Mouse (Mus musculus): ENCODE measurements around the gene Mbnl3. TPM values are rescaled to one million over a fixed set of nuclear protein-coding genes. Genes with fewer than 3 reads are reported as not detected.

Mbnl3 gene
- 10 to 100 TPM; 34.5 to 43.4 TPM for polyA plus RNA-seq (2017; shearing (Covaris generic))

DNA sequence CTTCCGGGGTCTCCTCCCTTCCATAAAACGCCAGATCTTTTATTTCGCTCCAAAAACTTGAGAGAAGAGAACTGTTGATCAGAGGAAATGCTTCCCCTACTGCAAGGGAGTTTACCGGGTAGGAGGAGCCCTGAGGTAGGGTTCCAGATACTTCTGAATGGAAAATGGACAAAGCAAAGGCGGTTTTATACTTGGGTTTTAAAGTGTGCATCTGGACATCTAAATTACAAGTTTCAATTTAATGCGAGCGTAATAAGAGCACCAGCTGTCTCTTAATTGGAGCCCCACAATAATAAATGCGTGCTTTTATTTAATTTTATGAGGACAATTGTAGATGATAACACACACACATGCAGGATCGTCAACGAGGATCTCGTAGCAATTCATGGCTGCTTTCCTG lies at the start of gene Mbnl3:
TSS of gene Mbnl3 (minus strand) at position 101 of the 400 bp plus-strand sequence.
- ATAC-seq = no peak

DNA sequence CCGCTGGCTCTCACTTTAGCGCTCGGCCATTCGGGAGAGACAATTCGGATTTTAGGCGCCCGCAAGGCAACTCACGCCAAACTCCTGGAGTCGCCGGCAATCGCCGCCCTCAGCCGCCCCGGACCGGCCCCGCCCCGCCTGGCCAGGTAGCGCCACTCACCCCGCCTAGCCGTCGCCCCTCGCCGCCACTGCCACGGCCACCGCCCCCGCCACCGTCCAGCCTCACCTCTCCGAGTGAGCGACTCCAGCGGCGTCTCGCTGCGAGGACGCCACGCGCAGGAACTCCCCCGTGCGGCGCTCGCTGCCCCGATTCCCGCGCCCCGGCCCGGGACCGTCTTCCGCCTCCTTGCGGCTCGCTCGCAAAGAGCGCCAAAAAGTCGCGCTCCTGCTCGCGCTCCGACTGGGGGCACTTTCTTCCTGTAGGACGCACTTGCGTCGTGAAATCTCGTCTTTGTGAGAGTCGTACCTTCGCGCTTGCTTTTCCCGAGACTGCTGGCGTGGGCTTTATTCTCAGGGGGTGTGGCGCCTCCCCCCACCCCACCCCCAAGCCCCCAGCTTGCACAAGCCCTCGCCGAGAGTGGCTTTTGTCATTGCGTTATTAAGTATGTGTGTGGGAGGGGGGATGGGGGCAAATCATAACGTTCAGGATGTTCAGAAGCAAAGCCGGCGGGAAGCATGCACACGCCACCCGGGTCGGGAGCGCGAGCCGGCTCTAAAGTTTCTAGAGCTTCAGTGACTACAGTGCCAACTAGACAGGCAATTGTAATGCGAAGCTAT lies 596 bp downstream of the Mbnl3 start:
- peak; percentile 50 for ATAC-seq

DNA sequence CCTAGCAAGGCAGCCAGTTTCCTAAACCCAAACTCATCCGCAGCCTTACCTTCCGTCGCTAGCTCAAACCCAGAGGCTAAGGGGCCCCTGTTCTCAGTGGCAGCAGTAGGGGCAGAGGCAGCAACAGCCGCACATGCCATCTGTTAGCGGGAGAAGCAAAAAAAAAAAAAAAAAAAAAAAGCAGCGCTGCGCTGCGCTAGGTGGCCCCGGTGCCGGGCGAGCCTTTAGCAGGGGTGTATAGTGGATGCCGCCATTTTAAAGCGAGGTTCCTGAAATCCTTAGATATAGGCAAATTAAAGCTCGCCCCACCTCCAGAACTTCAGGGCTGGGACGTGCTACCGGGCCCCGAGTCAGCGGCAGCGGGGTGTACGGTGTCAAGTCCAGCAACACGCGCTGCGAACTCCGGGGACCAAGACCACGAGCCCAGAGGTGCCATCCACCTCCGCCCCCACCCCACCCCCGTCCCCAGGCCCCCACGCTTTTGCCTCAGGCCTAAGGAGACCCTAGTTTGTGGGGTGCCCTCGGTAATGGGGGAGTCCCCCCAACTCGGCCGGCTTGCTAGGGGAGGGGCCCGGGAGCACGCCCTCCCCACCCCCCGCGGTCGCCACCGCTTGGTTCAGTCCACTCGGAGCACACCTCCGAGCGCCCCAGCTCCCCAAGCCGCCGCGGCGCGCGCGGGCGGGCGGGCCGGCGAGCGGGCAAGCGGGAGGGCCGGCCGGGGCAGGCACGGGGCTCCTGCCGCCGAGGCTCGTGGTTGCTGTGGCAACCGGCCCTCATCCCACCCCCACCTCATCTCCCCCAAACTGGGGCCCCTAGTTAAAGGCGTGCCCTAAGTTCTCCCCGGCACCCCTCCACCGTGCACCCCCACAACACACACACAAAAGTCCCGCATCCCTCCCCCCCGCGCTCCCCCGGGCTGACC lies 1.4 kb downstream of the Mbnl3 start:
- peak; percentile 68 for ATAC-seq

DNA sequence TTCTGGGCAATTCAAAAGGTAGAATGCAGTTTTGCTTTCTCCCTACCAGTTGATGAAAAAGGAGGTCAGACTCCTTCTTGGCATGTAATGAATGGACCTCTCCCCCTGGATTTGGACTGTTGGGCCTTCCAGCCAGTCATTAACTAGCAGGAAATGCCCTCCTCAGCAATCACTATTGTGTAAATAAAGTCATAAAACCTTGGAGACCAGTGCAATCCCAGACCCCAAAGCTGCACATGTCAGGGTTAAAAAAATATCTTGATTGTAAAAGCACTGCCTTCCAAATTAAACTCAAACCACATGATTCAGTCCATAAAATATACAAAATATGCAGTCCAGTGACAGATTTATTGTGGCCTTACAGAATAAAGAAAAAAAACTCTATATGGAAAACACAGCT lies 9.3 kb downstream of the Mbnl3 start:
- ATAC-seq = no peak

DNA sequence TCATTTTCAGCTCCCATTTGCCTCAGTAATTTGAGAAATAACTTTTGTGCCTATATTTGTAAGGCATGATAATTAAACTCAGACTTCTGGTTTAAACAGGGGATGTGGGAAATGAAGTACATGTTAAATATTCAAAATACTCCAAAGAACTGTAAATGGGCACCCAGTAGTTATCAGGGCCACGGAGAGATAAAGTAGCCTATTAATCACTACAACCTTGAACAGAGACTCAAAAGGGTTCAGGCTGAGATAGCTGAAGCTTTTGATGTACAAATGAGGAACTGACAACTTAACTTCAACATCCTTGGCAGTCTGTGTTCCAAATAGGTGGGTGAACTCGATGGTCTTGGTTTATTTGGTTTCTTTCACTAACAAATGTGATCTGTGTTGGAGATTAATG lies 34.4 kb downstream of the Mbnl3 start:
- no peak for ATAC-seq

DNA sequence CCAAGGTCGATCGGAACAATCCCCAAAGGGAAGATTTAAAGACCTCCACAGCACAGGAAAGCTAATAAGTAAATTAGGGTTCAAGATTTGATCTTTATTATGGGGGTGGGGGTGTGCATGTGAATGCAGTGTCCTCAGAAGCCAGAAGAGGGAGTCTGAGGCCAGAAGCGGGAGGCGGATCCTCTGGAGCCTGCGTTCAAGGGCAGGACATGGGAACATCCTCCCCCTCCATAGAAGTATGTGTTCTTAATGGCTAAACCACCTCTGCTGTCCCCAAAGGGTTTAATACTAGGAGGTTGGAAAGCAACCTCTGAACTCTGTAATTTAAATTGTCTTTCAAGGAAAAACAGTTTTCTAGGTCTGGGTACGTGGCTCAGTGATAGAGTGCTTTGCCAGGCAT lies 34.9 kb downstream of the Mbnl3 start:
- ATAC-seq = no peak

DNA sequence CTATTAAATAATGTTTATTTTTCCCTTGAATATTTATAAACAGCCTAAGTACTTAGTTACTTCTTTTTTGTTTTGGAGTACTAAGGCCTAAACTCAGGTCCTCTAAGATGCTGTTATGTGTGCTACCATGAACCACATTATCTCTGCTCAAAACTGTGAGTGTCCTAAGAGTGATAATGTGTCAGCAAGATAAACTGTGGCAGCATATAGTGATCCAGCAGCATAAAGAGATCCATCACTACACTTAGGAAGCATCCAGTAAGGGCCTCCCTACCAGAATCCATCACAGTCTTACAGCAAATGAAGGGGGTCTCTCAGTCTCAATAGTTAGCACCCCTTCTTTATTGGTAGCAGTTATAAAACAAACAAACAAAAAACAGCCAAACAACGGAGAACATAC lies 35.9 kb downstream of the Mbnl3 start:
- no peak for ATAC-seq

DNA sequence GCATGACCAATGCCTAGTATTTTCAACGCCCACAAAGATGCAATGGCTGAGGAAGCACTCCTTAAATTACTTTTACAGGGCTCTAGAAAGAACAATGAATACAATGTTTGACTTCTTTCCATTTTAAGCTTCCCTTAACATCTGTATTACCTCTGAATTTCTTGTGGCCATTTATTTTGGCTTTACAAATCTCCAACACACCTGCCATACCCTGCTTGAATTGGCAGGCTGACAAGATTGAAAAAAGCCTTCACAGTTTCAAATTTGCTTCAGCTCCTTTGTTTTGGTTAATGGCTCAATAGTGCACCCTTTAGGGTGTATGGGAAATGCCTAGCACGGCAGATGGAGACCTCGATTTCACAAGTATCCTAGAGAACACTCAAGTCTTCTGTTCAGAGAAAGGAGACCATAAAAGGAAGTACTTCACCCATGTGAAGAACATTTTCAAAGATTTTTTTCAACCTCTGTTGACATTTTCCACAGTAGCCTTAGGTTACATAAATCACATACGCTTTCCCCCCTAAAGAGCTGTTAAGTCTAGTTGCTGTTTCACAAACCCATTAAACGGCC lies 36.8 kb downstream of the Mbnl3 start:
- ATAC-seq = no peak

DNA sequence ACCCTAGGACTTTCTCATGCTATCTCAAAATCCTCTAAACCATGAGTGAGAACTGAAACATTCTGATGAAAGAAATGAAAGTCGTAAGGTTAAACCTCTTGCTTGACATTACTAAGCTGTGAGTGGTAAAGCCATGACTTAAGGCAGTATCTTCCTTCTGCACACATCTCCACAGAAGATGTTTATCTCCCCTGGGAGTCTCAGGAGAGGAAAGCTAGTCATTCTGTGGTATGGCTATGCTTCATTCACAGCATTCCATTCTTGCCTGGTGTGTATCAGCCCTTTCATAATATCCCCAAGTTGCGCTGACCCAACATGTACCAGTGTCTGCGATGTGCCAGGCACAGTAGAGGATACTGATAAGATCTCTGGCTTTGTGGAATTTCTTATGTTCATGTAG lies 38.4 kb downstream of the Mbnl3 start:
- no peak for ATAC-seq

DNA sequence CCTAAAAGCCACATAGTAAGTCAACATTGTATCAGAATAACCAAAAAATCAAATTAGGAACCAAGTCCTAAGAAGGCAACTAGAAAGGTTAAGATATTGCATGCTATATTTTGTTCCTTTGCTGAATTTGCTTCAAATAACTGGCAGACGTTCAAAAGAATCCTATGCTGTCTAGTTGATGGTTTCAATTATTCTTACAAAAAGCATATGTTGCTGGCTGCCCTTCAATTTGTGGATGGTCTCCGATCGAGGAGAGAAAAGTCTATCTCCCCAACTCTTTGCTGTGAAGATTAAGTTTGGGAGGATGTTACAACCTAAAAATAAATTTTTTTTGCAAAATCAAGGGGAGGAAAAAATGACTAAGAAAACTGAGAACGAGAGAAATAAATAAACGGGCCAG lies 41.6 kb downstream of the Mbnl3 start:
- ATAC-seq = no peak

DNA sequence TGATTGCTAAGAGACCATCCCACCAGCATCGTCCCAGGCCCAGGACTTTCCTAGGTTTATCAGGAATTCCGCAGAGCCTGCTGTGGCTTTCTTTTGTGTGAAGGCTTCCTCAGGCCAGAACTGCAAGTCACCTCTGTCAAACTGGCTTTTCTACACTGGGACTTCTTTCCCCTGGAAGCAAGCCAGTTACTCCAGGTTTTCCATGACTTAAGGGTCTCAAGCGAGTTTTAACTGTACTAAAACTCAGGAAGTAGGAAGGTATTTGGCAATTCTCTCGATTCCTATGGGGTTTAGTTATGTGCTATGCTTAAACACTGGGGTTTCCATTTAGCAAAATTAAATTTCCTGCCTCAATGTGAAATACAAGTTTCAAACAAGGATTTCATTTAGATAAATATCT lies 57.9 kb downstream of the Mbnl3 start:
- no peak for ATAC-seq

DNA sequence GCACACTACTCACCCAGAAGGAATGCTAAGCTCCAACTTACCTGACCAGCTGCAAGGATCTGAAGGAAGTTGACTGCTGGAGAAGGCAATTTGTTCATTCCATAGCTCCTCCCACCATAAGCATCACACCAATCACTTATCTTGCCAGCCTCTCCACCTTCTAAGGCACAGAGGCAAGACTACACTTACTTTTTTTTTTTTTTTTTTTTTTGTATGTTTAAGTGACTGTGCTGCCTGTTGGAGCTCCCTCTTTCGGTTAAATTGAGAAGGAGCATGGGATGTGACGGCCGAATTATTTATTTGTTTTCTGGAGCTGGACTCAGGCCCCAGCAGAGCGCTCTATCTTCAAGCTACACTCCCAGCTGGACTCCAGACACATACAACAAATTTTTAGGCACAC lies 60.0 kb downstream of the Mbnl3 start:
- ATAC-seq = peak; percentile 67

DNA sequence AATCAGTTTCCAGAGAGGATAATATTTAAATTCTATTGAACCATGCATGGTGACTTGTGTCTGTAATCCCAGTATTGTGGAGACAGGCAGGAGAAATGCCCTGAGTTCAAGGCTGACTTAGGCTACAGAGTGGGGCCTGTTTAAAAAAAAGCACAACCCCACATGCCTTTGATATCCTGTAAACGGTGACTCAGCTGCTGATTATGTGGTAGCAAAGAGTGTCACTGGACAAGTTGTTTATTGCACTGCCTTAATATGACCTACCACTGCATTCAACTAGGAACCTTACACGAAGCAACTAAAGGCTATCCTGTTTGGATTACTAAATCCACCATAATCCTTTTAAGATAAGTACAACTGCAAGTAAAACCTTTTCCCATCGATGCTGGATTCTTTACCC lies 66.3 kb downstream of the Mbnl3 start:
- no peak for ATAC-seq

DNA sequence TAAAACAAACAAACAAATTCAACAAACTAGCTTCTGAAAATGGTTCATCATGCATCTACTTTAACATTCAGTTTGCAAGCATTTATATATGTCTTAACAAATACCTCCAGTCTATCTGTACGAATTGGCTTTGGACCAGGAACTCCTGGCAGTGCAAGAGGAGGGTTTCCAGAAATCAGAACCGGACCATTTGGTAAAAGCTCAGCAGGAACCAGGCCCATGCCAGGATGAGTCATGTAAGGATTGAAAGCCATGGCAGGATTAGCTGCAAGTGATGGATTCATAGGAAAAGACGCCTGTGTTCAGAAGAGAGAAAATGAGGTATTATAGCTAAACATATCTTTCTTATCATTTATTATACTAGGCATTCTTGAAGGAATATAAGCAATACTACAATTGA lies 75.0 kb downstream of the Mbnl3 start:
- ATAC-seq = no peak

DNA sequence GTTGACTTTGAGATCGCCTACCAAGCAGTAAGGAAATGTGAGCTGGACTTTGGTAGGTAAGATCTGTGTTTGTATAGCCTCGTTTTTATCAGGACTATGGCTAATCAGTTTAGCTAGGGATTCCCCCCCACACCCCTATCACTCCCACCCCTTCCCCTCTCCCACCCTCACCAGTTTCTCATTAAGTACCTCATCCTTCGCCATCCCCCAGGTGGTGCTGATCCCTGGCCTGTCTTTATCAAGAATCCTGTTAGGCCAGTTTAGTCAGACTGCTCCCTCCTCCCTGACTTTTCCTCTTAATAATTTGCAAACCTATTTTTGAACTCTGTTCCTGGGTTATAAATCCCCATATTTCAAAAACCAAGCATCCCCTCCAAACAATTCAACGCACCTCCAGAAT lies 103.6 kb downstream of the Mbnl3 start:
- ATAC-seq = no peak

DNA sequence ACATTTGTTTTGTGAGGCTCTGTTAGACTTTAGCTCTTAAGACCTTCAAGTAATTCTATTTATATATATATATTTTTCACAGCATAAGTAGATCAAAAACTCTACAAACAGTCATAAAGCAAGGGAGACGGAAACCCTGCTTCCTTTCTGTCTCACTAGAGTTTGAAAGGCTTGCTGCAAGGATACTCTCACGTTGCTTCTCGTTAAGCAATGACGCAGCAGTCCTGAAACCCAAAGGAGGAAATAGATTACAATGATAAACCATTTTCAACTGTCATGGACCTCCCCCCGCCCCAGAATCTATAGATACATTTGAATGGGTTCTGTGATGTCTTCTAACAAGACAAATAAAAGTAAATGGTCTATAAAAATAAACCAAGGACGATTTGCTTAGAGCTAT lies 121.4 kb downstream of the Mbnl3 start:
- ATAC-seq = peak; percentile 56

DNA sequence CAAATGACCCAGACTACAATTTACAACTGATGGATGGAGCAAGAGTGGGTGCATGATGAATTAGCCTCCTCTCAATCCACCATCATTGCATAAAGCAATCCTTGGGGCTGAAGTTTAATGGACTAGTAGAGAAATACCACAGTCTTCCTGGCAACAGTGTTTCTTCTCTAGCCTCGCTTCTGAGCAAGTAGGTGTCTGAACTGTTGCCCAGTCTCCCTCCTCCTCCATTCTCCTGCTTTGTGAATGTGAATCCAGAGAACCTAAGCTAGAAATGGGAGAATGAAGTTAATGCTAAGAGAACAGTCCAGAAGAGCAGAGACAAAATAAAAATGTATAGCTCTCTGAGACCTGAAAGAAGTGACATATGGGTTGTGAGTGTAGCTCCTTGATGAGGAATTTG lies 122.1 kb downstream of the Mbnl3 start:
- no peak for ATAC-seq

DNA sequence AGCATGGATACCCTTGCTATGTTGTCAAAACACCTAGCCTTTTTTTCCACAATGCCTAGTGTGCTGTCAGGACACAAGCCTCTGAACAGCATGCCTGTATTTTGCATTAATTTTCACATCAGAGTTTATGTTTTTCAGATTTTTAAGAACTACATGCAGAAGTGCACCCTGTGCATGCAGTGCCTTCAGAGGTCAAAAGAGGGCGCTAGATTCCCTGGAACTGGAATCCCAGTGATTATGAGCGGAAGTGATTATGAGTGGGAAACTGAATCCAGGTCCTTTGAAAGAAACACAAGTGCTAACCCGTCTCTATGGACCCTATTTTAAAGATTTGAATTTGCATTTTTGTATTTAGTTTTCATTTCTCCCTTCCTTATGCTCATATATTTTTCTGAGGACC lies 129.6 kb downstream of the Mbnl3 start:
- ATAC-seq = peak; percentile 37

Other genes with a start within 250 kb of the Mbnl3 start
- gene Rap2c, start 188.5 kb downstream of the Mbnl3 start, polyA plus RNA-seq (2017; shearing (Covaris generic)) = 10 to 100 TPM; 18.7 to 22.5 TPM